Mouse (Mus musculus) CD4-positive, CD25-positive, alpha-beta regulatory T cell (primary cell): ENCODE measurements around the gene Fbxw13. TPM values are rescaled to one million over a fixed set of nuclear protein-coding genes. Genes with fewer than 3 reads are reported as not detected.

Experiments
- polyA plus RNA-seq: library from polyadenylated mRNA; unstranded; fragments of 100-300 nt; shearing (Covaris generic); gene quantifications from one replicate; pipeline ENCODE4 v1.2.1, GENCODE M21; 2017

The Fbxw13 gene
- not detected for polyA plus RNA-seq

DNA sequence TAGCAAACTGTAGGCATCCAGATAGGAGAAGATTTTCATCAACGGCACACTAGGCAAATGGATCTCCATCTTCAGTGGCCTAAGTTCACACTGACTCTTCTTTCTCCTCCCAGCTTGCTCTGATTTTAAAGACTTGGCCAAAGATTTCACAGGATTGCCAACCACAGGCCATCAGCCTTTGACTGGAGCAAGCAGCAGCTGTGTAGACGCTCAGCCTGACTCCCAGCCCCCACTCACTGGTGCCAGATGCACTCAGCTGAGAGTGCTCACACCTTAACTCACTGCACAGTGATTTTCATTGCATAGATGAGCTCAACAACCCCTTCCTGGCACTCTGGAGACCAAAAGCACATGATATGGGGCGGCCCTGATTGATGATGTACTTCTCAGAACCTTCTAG lies at the start of gene Fbxw13:
Gene Fbxw13 (minus strand): TSS at position 101 of the 400 bp plus-strand sequence.

DNA sequence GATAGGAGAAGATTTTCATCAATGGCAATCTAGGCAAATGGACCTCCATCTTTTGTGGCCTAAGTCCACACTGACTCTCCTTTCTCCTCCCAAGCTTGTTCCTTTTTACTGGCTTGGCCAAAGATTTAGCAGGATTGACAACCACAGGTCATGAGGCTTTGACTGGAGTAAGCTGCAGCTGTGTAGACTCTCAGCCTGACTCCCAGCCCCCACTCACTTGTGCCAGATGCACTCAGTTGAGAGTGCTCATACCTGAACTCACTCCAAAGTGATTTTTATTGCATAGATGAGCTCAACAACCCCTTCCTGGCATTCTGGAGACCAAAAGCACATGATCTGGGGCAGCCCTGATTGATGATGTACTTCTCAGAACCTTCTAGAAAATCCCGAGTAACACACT lies 38.9 kb upstream of the Fbxw13 start, which contains the start of gene Fbxw20:
Gene Fbxw20 (minus strand): TSS at position 101 of the 400 bp plus-strand sequence.

DNA sequence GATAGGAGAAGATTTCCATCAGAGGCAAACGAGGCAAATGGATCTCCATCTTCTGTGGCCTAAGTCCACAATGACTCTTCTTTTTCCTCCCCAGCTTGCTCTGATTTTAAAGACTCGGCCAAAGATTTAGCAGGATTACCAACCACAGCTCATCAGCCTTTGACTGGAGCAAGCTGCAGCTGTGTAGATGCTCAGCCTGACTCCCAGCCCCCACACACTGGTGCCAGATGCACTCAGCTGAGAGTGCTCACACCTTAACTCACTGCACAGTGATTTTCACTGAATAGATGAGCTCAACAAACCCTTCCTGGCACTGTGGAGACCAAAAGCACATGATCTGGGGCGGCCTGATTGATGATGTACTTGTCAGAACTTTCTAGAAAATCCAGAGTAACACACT lies 33.8 kb downstream of the Fbxw13 start, which contains the start of gene Fbxw21:
Gene Fbxw21 (minus strand): TSS at position 101 of the 400 bp plus-strand sequence.

Other genes with a start within 250 kb of the Fbxw13 start
- gene Col7a1, start 242.4 kb downstream of the Fbxw13 start, polyA plus RNA-seq: 0.14 TPM
- not detected for gene Ucn2, start 210.0 kb downstream of the Fbxw13 start, polyA plus RNA-seq
- 4.9 TPM for gene Pfkfb4, start 204.2 kb downstream of the Fbxw13 start, polyA plus RNA-seq
- 4,571 TPM for gene Shisa5, start 157.4 kb downstream of the Fbxw13 start, polyA plus RNA-seq
- 88.7 TPM for gene Trex1, start 136.2 kb downstream of the Fbxw13 start, polyA plus RNA-seq
- 26.6 TPM for gene Atrip, start 121.9 kb downstream of the Fbxw13 start, polyA plus RNA-seq
- 16.7 TPM for gene Ccdc51, start 113.5 kb downstream of the Fbxw13 start, polyA plus RNA-seq
- 529 TPM for gene Tma7, start 113.4 kb downstream of the Fbxw13 start, polyA plus RNA-seq
- 2.9 TPM for gene Plxnb1, start 100.6 kb downstream of the Fbxw13 start, polyA plus RNA-seq
- not detected for gene Fbxw21, start 33.9 kb downstream of the Fbxw13 start, polyA plus RNA-seq
- 0.07 TPM for gene Fbxw20, start 38.8 kb upstream of the Fbxw13 start, polyA plus RNA-seq
- gene Fbxw14, start 91.7 kb upstream of the Fbxw13 start, polyA plus RNA-seq: not detected
- not detected for gene Fbxw28, start 143.7 kb upstream of the Fbxw13 start, polyA plus RNA-seq
- gene Fbxw22, start 208.3 kb upstream of the Fbxw13 start, polyA plus RNA-seq: not detected